Mouse (Mus musculus) monocyte, adult 5-6 weeks (primary cell): ENCODE measurements around the gene Tigit. TPM values are rescaled to one million over a fixed set of nuclear protein-coding genes. Genes with fewer than 3 reads are reported as not detected.

ENCODE experiments used
- ATAC-seq: fragments of 153-309, 156-312 bp; replicated peaks from 2 replicates; pipeline ENCODE4 v1.8.0; 2017; ENCODE audit warnings: mild to moderate bottlenecking; ENCODE audit not compliant: low TSS enrichment, insufficient number of reproducible peaks, severe bottlenecking, poor library complexity, low FRiP score
- total RNA-seq: library from RNA; stranded (forward); fragments of 200-1000, 200-491, 200-594 nt; gene quantifications from 3 replicates; pipeline ENCODE4 v1.2.3, GENCODE M21; 2017

The Tigit gene
- total RNA-seq, 1 experiment from 2014 or later = 5.7 TPM

DNA sequence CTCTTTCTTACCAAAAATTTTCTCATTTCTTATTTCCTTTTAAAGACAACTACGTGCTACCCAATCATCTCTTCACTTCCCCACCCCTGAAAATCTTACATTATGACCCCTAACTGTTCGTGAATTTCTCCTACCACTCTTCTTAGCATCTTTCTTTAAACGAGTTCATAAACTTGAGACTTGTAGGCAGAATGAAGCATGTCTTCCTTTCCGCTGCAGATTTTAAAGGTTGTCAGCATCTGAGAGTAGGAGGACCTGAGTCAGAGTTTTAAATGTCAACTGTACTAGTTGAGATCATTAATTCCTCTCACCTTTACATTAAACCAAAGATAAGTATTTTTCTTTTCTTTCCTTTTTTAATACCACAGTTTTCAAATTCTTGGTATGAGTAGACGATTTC is 35.3 kb downstream of the Tigit start:
- ATAC-seq = no peak

DNA sequence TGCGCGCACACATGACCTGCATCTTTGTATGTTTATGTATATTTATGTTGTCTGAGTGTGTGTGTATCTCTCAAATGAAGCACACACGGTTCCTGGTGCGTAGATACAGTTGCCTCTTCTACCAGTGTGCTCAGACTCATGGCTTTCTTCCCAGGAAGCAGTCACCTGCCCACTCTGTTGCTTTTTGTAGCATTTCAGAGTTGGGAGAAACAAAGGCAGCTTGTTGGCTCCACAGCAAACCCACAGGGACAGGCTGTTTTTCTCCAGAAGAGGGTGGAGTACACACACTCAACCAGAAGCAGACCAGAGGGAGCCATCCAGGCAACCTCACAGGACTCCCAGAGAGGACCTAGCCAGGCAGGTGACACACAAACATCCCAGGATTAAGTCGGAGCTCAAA is 38.0 kb downstream of the Tigit start:
- no peak for ATAC-seq

DNA sequence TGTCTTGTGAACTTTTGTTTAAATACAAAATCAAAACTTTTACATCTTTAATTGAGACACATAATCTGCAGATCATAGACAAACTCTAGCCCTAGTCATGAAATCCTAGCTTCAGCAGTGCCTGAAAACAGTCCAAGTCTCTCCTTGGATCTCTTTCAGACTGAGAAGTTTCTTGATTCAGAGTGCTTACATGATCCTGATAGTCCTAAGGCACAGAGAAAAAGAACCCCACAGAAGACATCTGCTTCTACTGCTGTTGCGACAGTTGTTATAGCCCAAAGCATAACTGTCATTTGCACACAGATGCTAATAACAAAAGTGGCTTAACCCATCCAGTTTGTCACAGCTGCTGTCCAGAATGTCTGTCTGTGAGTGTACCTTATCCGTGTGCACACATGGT is 38.7 kb downstream of the Tigit start:
- no peak for ATAC-seq

DNA sequence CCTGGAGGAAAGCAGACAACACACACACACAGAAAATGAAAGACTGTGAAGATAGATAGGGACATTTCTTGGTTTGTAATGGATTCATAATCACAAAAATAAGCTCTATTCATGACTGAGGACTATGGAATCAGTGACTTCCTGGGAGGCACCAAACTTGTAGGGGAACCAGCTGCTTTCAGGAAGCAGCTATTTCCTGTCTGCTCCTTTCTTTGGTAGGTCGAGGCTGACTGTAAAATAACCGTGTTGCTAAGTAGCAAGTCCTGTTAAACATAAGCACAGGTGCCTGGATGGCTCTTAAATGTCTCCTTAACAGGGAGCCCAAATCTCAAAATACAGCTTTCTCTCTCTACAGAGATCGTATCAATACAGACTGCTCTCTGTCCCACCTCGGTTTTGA is 39.1 kb downstream of the Tigit start:
- ATAC-seq = no peak

DNA sequence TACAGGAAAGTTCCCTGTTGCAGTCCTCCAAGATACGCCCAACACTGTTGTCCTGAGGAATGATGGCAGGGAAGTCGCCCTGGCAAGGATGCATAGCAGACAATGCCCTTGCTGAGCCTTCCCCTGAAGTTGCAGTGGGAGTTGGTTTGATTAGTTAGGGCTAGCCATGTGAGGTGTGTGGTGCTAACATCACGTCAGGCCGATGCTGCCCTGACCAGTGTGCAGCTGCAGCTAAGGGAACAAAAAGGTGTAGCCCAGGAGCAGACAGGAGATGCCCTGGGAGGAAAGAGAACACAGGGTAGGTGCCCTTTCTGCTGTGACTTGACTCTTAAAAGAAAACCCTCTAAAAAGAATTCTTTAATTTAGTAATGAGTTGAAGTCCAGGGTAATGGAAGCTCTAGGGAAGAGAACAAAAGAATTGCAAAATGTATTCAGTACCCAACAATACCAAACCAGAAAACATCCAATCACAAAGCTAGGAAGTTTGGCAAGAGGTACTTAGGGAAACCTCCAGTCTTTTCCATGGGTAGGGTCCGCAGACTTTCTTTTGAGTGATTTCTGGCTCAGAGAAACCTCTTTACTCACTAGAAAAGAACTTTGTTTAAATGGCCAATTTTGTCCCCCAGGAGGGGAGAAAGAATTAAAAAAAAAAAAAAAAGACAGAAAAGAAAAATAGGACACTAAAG is 40.5 kb downstream of the Tigit start:
- ATAC-seq = no peak

DNA sequence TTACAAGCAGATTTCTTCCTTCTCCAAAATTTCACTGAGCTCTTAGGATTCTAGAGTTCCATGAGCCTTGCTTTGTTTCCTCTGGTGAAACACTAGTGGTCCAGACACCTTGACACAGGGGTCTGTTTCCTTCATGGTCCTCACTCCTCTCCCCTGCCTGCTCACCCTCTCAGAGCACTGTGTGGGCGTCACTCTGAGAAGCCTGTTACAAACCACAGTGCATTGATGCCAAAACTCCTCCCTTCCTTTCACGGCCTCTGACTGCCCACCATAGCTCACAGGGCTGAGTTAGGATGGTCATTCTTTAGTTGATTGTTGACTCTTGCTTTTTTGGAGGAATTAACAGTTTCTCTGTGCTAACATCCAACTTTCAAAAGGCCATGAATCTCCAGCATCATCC is 43.6 kb downstream of the Tigit start:
- no peak for ATAC-seq

DNA sequence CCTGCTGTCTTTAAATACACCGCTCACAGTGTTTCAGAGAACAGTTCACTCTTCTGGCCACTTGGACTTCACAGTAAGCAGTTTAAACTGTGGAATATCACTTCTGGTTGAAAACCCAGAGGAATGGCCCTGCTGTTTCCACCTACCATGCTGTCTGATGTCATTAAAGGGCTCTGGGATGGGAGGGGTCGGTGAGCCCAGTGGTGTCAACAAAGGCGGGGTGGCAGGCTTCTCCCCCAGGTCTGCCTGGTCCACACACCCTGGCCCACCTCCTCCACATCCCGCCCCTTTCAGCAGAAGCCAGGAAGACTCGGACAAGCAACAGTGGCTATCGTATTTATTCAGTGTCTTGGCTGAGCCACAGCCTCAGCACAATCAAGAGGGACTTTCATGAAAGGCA is 44.7 kb downstream of the Tigit start:
- no peak for ATAC-seq

DNA sequence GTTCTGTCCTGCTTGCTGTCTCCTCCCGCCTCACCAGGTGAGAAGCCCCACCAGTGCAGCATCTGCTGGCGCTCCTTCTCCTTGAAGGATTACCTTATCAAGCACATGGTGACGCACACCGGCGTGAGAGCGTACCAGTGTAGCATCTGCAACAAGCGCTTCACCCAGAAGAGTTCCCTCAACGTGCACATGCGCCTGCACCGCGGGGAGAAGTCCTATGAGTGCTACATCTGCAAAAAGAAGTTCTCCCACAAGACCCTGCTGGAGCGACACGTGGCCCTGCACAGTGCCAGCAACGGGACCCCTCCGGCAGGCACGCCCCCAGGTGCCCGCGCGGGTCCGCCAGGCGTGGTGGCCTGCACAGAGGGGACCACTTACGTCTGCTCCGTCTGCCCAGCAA is 45.7 kb downstream of the Tigit start:
- ATAC-seq = 0 out of 2 replicates have a peak, but pooled peaks have one; percentile 13

DNA sequence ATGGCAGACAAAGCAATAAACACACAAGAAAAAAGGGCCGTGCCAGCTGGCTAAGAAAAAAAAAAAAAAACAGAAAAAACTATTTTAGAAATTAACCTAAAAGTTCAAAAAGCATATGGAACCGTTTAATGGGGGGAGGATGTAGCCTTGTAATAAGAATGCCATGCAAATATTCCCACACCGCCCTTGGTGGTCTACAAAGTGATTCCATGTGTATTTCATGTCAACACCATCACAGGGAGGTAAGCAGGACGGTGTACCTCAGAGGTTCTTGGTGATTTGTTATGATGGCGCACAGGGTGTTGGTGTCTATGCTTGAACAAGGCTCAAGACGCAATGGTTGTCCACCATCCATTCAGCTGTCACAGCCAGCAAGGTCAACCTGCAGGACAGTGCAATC is 46.6 kb downstream of the Tigit start:
- ATAC-seq = no peak

DNA sequence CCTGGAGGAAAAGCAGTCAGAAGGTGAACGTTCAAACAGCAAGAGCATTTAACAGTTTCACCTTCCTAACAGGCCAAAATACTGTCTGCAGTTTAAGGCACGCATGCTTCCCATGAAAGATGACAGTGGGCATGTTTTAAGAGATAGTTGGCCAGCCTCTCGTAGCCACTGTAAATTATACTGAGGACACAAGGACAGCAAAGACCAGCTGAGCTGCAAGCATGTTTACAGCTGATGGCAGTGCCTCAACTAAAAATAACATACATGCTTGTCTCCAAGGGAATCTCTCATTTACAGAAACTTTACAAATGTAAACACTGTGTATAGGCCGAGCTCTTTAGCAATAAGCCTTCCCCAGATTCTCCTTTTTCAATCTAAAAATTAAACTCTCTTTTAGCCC is 47.6 kb downstream of the Tigit start:
- no peak for ATAC-seq

DNA sequence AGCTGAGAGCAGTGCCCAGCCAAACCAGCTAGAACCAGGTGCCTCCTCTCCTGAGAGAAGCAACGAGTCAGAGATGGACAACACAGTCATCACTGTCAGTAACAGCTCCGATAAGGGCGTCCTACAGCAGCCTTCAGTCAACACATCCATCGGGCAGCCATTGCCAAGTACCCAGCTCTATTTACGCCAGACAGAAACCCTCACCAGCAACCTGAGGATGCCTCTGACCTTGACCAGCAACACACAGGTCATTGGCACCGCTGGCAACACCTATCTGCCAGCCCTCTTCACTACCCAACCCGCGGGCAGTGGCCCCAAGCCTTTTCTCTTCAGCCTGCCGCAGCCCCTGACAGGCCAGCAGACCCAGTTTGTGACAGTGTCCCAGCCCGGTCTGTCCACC is 53.6 kb downstream of the Tigit start:
- ATAC-seq = no peak

DNA sequence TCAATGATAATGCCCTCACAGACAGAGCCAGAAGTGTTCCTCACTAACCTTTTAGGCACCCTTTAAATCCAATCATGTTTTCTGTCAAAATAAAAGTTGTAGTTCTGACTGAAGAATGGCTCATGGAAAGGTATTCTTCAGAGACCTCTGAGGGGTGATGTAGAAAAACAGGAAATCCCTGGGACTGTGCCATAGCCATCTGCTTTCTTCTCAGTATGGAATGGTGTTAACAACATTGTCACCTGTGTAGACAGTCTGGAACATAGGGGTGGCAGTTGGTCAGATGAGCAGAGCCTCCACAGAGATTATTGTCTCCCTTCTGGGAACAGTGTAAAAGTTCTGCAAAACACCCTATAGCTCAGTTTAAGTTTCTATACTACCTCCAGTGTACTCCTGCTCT is 55.9 kb downstream of the Tigit start:
- no peak for ATAC-seq

DNA sequence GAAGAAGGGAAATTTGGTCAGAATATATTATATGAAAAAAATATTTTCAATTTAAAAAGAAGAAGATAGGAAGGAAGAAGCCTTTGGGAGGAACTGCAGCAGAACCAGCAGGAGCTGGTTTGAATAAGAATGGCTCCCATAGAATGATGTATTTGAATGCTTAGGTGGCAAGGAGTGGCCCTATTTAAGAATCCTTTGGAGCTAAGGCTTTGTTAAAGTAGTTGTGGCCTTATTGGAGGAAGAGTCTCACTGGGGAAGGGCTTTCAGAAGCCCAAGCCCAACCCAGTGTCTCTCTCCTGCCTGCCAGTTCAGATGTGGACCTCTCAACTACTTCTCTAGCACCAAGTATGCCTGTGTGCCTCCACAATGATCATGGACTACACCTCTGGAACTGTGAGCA is 56.9 kb downstream of the Tigit start:
- no peak for ATAC-seq

DNA sequence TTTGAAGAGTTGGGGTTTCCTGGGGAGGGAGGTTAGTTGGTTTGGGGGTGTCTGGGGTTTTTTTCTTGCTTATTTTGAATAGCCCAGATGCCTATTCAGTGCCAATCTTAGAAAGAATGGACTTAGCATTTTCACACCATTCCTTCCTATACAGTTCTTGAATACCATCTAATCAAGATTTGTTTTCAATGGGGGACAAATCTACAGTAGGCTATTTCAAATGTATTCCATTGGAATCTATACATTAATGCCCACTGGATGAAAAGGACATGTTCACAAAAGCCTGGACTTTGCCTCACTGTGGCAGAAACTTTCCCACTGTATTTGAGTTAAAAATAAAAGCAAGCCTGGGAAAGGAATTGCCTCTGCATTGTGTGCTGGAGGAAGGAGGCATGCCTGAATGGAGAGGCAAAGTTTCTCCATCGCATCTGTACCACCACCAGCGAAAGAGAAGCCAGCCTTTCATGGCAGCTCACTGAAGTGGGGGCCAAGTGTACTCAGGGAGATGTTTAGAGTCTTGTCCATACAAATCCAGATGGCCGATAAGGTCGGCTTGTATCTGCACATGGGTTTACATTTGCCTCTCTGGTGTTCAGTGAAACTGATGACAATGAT is 59.4 kb downstream of the Tigit start:
- no peak for ATAC-seq

DNA sequence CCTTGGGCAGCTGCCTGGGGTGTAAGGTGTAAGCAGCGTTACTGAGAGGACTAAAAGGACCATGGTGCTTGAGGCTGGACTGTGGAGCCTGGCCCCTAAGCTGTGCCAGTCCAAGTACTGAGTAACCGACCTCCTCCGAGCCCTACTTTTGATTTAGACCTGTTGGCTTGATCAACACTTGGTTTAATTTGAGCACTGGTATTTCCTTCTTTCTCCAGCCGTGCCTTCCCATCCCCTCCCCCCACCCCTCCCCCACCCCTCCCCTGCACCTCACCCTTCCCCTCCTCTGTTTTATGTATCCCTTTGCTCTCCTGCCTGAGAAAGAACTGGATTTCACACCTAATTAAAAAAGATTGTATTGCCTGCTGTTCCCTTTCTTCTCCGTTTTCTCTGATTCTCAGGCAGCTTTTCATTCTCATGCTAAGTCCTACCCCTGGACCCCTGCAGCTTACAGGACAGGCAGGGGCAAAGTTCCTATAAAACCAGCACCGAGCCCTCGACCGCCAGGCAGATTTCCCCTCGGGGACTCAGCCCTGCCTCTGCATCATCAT is 60.3 kb downstream of the Tigit start:
- ATAC-seq = no peak

DNA sequence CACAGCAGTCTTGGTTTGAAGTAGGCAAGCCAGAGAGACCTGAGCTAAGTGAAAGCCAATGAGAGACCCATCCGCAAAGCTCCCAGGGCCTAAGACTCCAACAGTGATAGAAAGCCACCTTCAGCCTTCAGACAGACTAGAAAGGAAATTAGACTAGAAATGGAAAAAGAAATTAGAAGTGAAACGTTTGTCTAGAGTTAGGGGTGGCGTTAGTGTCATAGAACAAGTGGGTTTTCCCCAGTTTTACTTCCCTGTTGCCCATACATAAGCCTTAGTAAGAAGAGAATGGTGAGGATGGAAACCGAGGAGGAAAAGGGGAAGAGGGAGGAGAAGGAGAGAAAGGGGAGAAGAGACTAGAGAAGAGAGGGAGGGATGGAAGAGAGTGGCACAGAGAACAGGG is 61.4 kb downstream of the Tigit start:
- ATAC-seq = no peak

DNA sequence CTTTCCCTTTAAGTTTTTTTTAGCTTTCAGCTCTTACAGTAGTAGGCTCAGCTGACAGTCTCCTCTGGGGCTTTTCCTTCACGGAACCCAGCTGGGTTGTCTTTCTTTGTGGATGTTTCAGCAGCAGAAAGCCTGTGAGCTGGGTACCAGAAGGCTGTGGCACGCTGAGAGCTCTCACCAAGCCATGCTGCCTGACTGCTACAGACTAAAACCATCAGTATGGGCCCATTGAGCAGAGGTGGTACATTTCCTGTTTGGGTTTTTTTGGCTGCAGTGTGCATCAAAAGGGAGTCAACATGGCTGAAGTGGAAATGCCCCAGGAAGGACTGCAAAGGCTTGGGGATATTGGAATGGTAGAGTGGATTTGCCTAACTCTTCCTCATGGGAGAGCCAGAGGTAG is 64.2 kb downstream of the Tigit start:
- ATAC-seq = no peak
